Mouse (Mus musculus) embryonic fibroblast, embryonic 13.5 days (primary cell): ENCODE results near the gene Btbd7.

ENCODE experiments used
- CTCF ChIP-seq: IDR thresholded peaks from 2 replicates; pipeline ENCODE4 v1.5.1; 2011; ENCODE audit warnings: mild to moderate bottlenecking, control low read depth, low read length, moderate library complexity, borderline replicate concordance; ENCODE audit not compliant: insufficient read depth
- POLR2A ChIP-seq: IDR thresholded peaks from 2 replicates; pipeline ENCODE4 v1.6.1; 2011; ENCODE audit warnings: low read depth, mild to moderate bottlenecking, control low read depth, low read length, moderate library complexity

DNA sequence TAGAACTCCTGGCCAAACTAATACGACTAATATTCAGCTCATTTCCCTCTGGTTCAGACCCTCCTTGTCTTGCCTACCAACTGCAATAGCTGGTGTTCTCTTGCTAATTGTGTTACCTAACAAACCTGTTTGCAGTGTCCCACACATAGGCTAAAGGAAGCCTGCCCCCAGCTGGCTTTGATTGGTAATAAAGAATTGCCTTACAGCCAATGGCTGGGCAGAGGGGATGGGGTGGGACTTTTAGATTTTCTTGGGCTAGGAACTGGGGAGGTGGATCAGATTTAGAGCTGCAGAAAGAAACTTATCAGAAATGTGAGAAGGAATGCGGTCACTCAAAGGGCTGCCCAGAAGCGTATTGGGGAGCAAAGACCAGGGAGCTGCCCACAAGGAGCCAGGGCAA lies 98.8 kb downstream of the Btbd7 start:
- TF ChIP-seq POLR2A (no peak), CTCF (no peak)
